Mouse (Mus musculus) kidney, adult 2 months (tissue): ENCODE results near the gene H3f3b.

Experiments
- CTCF ChIP-seq: fragments of 200-500 bp; conservative IDR thresholded peaks from 2 replicates; pipeline ENCODE4 v1.5.1; 2011; ENCODE audit warnings: low read depth, mild to moderate bottlenecking, control low read depth, low read length, moderate library complexity, mixed read lengths; ENCODE audit not compliant: insufficient read depth, insufficient read length
- POLR2A ChIP-seq: fragments of 200-500 bp; IDR thresholded peaks from one replicate; pipeline ENCODE4 v1.6.1; 2011; ENCODE audit warnings: low read depth, low read length, control low read depth

GRCm38 (mm10) chr11:116005701-116006419, 21.9 kb downstream of the H3f3b start:
- TF ChIP-seq POLR2A (no peak), CTCF (no peak)
